Mouse (Mus musculus) layer of hippocampus, adult 2 months (tissue): ENCODE data around the gene Dnase2a. TPM values are rescaled to one million over a fixed set of nuclear protein-coding genes. Genes with fewer than 3 reads are reported as not detected.

Source experiments
- DNase-seq, 2 experiments: peaks; one replicate each; pipeline ENCODE4 v3.0.0; 2022; ENCODE audit warnings: low spot score in 2 of 2
- H3K27ac ChIP-seq: fragments of 200-600 bp; 2 replicates; pipeline ENCODE4 v1.8.1; 2022
- H3K4me3 ChIP-seq: fragments of 200-600 bp; 2 replicates; pipeline ENCODE4 v1.8.1; 2022; ENCODE audit warnings: mild to moderate bottlenecking
- CTCF ChIP-seq: fragments of 200-600 bp; conservative IDR thresholded peaks from 2 replicates; pipeline ENCODE4 v1.8.1; 2022; ENCODE audit warnings: antibody characterized with exemption, mild to moderate bottlenecking, moderate library complexity
- microRNA-seq, 2 experiments: library from miRNA; unstranded; fragments of <30 nt; microRNA quantifications; one replicate each; pipeline ENCODE4 v1.2.0; 2021
- total RNA-seq, 2 experiments: library from RNA; stranded (reverse); gene quantifications; 2 replicates each; pipeline ENCODE4 v1.2.3; 2021

The Dnase2a gene
- total RNA-seq, 2 experiments from 2014 or later, result 3.9 to 5.7 TPM

GRCm38 (mm10) chr8:84970913-84971312 lies 62.6 kb downstream of the Dnase2a start:
- no peak for TF ChIP-seq CTCF
- H3K4me3 ChIP-seq, result peak overlapping the region; percentile 92
- DNase-seq, result no peak
- H3K27ac ChIP-seq, result peak overlapping the region; percentile 95; the same call in 1 of the 2 replicates

Small RNAs within 50 kb of the gene (microRNA-seq; reads per million reads assigned to microRNA genes)
- gene Gm24197 (0.64 to 2.6 reads per million in 2 experiments), gene Mir7069 (4.2 to 6.1 reads per million in 2 experiments)

Other genes with a start within 250 kb of the Dnase2a start
- gene Ier2, start 245.7 kb upstream of the Dnase2a start, total RNA-seq, result 1 to 10 TPM; 5.1 to 7.2 TPM
- 100 to 1,000 TPM; 109 to 113 TPM for gene Trmt1, start 222.3 kb upstream of the Dnase2a start, total RNA-seq
- gene Nacc1, start 220.7 kb upstream of the Dnase2a start, total RNA-seq, result 10 to 100 TPM; 91.8 to 93.9 TPM
- gene Lyl1, start 207.1 kb upstream of the Dnase2a start, total RNA-seq, result 1 to 10 TPM; 2.3 to 2.6 TPM
- under 1 TPM in 1 of 2 experiments, not detected in 1; 0.54 TPM for gene G430095P16Rik, start 185.6 kb upstream of the Dnase2a start, total RNA-seq
- 100 to 1,000 TPM; 408 to 482 TPM for gene Nfix, start 108.2 kb upstream of the Dnase2a start, total RNA-seq
- gene Dand5, start 85.7 kb upstream of the Dnase2a start, total RNA-seq, result 10 to 100 TPM; 11.9 TPM
- 10 to 100 TPM; 23.3 to 26.1 TPM for gene Gadd45gip1, start 77.0 kb upstream of the Dnase2a start, total RNA-seq
- 10 to 100 TPM; 63.4 to 75.9 TPM for gene Rad23a, start 67.9 kb upstream of the Dnase2a start, total RNA-seq
- gene Calr, start 61.6 kb upstream of the Dnase2a start, total RNA-seq, result 100 to 1,000 TPM; 457 to 504 TPM
- gene Farsa, start 51.6 kb upstream of the Dnase2a start, total RNA-seq, result 10 to 100 TPM; 49.7 to 58.0 TPM
- gene Syce2, start 36.4 kb upstream of the Dnase2a start, total RNA-seq, result 10 to 100 TPM; 17.6 to 19.8 TPM
- 10 to 100 TPM; 37.5 to 41.2 TPM for gene Gcdh, start 14.6 kb upstream of the Dnase2a start, total RNA-seq
- not detected for gene Klf1, start 6.6 kb upstream of the Dnase2a start, total RNA-seq
- gene Mast1, start 28.8 kb downstream of the Dnase2a start, total RNA-seq, result 10 to 100 TPM; 78.9 to 85.5 TPM
- 1 to 10 TPM; 1.1 TPM for gene Rtbdn, start 38.4 kb downstream of the Dnase2a start, total RNA-seq
- not detected for gene Gm49661, start 60.9 kb downstream of the Dnase2a start, total RNA-seq
- gene Prdx2, start 61.0 kb downstream of the Dnase2a start, total RNA-seq, result 100 to 1,000 TPM; 323 to 345 TPM
- 10 to 100 TPM; 43.0 to 46.9 TPM for gene Rnaseh2a, start 61.2 kb downstream of the Dnase2a start, total RNA-seq
- 10 to 100 TPM; 57.7 to 63.0 TPM for gene Junb, start 70.2 kb downstream of the Dnase2a start, total RNA-seq
- gene Hook2, start 82.0 kb downstream of the Dnase2a start, total RNA-seq, result 1 to 10 TPM; 9.2 to 10.0 TPM
- not detected for gene Best2, start 106.0 kb downstream of the Dnase2a start, total RNA-seq
- gene Asna1, start 116.7 kb downstream of the Dnase2a start, total RNA-seq, result 100 to 1,000 TPM; 119 to 122 TPM
- 100 to 1,000 TPM; 125 to 136 TPM for gene Trir, start 118.3 kb downstream of the Dnase2a start, total RNA-seq
- gene Tnpo2, start 128.4 kb downstream of the Dnase2a start, total RNA-seq, result 100 to 1,000 TPM; 170 to 175 TPM
- gene Fbxw9, start 151.5 kb downstream of the Dnase2a start, total RNA-seq, result 10 to 100 TPM; 22.6 to 23.5 TPM
- gene Gm5741, start 159.4 kb downstream of the Dnase2a start, total RNA-seq, result not detected
- 10 to 100 TPM; 63.4 to 70.6 TPM for gene Dhps, start 163.2 kb downstream of the Dnase2a start, total RNA-seq
- 10 to 100 TPM; 60.8 to 66.3 TPM for gene Wdr83os, start 172.2 kb downstream of the Dnase2a start, total RNA-seq
- gene Wdr83, start 172.7 kb downstream of the Dnase2a start, total RNA-seq, result 10 to 100 TPM; 26.7 to 29.0 TPM
- 10 to 100 TPM; 32.9 to 37.5 TPM for gene Man2b1, start 174.7 kb downstream of the Dnase2a start, total RNA-seq
- 1 to 10 TPM; 7.8 to 8.6 TPM for gene Zfp791, start 214.5 kb downstream of the Dnase2a start, total RNA-seq
- gene Cks1brt, start 243.4 kb downstream of the Dnase2a start, total RNA-seq, result not detected